Mouse (Mus musculus) kidney, postnatal 14 days (tissue): ENCODE measurements at regions not wholly inside any gene's neighbourhood (a gene's known extent, or its start where the extent isn't known, plus 50 kb on each side); places are given as distances from the start of the nearest gene placed in this dataset.
"Not testable (repeated sequence)": the region's sequence is repeated elsewhere in the genome, so short reads cannot be mapped to it uniquely, and the experiment has no call there.

Experiments used
- DNase-seq: peaks from one replicate; pipeline ENCODE4 v3.0.0; 2022; ENCODE audit warnings: mixed read lengths

DNA sequence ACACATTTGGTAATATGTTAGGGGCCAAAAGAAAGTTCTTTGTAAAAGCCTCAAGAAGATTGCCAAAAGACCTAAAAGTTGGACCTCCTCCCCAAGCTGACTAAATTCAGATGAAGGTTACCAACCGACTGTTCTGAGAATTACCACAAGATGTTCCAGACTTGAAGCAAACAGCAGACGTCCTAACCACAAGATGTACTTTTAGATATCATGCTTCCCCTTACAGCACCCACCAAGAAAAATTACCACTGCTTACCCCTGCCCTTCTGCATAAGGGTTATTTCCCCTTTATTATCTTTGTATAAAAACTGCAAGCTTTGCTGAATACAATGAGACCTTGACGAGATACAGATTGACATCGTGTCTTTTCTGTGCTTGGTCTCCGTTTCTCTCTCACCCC is 121.6 kb upstream of the Cst10 start:
- no peak for DNase-seq

DNA sequence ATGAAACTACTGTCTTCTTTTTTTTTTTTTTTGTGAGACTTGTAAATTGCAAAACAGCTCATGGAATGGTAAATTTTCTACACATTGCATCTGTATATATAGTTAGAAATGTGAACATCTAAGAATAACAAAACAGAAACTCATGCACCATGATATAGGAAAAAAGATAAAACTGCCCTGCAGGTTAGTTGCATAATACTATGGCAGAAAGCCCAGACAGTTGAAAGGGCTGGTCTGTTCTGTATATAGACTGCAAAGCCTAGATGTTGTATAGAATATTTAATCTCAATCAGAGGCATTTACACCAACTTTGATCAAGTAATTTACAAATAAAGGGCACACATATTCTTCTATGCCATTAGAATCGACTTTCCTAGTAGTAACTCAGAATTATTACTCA is 120.7 kb upstream of the Cst10 start:
- DNase-seq: no peak

DNA sequence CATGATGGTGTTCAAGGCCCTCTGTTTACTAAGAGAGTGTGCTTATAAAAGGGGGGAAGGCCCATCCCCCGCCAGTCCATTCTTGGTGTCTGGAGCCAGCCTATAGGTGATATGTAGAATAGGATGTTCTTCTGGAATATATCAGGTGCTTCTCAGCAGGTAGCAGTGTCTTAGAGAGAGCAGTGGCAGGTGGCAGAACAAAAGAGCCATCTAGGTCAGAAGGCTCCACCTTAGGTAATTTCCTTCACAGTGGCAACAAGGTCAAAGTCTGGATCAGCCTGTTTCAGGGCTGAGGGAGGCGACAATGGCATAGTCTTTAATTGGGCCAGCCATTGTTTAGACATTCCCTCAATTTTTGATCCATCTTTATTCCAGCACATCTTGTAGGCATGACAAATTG is 107.9 kb upstream of the Cst10 start:
- DNase-seq: not testable (repeated sequence)

DNA sequence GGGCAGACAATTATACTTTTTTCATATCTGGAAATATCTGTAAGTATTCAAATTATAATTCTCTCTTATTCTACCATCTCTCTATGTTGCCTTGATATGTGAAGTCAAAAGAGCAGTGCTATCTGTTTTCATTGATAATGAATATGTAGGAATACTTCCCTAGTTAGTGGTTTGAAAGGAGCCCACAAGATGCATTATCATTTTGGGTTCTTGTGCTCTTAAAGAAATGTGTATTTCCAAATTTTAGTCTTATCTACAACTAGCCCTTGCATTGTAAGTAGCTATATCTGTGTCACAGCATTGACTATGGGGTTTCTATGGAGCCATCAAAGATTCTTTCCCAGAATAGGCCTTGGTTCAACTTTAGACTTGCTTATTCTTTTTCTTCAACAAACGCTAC is 99.3 kb upstream of the Cst10 start:
- DNase-seq: no peak

DNA sequence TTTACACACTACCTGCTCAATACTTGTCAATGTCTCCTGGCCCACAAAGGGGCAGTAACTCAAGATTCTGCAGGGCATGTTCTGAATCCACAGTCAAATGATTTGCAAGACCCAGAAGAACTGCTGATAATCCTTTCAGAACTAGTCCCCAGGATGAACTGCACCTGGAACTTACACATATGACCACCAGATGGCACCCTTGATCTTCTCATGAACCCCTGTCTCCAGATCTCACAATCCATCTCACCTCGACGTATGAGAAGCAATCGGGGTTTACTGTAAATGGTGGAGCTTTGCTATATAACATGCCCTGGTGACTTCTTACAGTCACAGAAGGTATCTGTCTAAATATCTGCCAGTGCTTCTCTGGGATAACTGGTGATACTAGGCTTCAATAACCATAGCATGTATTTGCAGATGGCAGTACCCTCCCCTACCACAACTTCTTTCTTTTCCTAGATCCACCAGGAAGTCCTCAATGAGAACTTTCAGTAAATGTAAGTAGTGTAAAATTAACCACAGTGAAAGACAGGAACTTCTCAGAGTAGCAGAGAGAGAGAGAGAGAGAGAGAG is 54.5 kb upstream of the Cst10 start:
- peak; percentile 18 for DNase-seq
